Mouse (Mus musculus): ENCODE measurements around the gene Pga5.

Pga5 gene

DNA sequence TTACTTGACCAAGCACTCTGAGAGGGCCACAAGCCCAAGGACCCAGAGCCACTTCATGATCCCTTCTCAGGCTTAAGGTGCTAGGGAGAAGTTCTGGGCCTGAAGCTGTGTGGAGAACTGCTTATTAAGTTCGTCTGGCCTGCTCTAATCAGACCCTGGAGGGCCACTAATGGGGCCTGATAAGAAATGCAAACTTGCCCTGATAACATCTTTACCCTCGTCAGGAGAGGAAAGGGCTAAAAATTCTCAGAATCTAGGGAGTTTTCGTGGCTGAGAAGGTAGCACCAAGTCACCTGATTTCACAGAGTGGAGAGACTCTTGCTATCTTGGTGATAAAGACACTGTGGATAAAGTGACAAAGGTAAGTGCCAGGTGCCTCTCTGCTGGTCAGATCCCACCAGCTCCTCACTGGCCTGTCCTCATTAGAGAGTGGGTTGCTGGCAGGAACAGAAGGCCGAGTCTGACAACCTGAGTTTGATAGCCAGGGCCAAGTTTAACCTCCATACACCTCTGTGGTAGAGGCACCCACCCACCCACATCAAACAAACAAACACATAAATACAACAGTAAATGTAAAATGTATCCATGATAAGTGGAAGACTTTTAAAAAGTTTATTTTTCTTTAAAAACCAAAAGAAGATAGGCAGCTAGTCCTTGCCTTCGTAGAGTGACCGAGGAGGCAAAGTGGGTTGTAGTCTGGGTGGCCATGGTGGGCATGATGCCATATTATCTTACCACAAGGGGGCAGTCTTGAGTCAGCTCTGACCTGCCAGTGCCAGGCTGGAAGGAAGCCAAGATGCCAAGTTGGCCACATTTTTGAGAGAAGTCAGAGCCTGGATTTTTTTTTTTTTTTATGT, at the start of gene Pga5:
Gene Pga5 (minus strand): TSS at position 157 of the 857 bp plus-strand sequence.
- DNase-seq (ENCODE audit: low read depth, low spot score) = peak; percentile 79

DNA sequence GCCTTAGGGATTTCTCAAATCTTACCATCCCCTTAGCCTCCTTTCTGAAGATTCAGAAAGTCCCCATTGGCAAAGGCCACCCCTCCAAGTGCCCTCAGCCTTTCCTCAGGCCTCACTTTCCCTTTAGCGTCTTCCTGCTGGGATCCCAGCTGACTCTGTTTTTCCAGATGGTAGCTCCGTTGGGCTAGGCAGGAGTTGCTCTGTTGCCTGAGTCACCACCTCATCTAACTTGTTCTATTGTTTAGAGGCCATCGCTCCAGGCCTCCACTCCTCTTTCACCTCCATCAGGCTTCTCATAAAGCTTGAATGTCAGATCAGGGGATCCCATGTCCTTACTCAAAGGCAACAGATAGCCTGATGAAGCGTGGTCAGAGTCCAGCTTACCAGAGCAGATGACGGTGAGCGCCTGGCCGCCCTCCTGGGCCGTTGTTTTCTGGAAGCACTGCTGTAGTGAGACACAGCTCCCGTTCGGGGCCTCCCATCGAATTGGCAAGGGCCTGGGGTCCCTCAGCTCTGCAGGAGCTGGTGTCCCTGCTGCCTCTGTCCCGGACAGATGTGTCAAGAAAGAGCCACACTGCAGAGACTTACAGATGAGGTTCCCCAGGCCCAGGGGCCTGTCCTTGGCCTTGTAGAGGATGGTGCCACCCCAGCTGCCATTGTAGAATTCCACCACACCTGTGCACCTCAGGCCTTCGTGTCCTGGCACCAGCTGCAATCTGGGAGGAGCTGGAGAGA, 46.9 kb upstream of the Pga5 start:
- no peak for DNase-seq (ENCODE audit: low read depth, low spot score)

DNA sequence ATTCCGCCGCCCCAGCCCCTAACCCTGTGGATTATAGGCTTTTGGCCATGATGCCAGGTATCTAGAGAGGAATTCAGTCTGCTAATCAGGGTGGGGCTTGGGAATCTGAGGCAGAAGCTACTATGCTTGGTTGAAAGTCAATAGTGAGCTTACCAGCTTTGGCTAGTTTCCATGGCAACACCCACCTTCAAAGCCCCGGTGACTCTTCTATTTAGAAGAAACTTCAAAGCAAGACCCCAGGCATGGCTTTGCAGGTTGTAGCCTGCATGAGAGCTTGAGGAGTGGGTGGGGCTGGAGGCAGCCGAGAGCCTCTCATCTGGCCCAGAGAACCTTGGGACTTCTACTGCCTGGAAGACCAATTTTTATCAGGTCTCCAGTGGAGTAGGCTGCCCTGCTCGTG, 45.8 kb upstream of the Pga5 start:
- no peak for DNase-seq (ENCODE audit: low read depth, low spot score)

DNA sequence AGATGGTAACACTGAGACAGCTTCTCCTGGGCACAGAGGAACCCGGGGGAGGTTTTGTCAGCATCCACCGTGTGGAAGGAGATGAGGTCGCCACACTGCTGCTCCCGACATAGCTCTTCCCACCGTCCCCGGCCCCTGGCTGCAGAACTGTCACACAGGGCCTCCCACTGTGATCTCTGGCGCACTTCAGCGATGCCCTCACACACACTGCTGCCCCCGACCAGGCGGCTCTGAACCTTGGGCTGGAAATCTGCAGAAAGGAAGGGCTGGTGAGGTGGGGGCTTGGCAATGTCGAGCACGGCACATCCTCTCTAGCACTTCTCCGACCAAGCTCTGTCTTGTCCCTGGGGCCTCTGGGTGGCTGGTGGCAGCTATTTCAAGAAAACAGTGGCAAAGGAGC, 45.2 kb upstream of the Pga5 start:
- no peak for DNase-seq (ENCODE audit: low read depth, low spot score)

DNA sequence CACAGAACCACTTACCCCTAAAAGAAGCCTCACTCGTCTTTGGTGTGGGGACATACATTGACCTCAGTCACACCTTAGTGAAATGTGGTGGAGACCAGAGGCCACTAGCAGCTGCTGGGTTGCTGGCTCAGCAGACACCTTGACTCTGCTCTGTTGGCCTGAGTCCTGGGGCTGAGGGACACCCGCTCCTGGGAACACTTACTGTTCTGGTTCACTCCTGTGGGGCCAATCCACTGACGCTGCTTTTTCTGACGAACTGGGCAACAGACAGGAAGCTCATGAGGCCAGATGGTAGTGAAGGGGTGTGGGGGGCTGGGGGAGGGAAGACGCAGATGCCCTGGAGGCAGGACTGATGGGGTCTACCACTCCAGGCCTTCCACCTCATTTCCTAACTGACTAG, 43.2 kb upstream of the Pga5 start:
- no peak for DNase-seq (ENCODE audit: low read depth, low spot score)

DNA sequence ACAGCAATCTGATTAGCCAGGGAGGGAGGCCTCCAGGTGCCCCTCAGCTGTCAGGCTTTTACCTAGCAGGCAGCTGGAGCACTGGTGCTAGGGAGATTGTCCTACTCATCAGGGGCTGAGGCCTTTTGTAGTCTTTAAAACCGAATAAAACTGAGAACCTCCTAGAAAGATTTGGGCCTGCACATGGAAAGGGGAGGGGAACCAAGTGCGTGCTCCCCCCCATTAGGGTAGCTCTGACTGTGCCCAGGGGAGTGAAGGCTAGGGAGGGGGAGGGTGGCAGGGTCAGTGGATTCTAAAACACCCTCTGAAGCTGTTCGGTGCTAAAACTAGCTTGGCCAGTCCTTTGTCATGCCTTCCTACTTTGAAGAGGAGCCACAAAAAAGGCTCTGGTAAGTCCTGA, 42.7 kb upstream of the Pga5 start:
- DNase-seq (ENCODE audit: low read depth, low spot score) = no peak

DNA sequence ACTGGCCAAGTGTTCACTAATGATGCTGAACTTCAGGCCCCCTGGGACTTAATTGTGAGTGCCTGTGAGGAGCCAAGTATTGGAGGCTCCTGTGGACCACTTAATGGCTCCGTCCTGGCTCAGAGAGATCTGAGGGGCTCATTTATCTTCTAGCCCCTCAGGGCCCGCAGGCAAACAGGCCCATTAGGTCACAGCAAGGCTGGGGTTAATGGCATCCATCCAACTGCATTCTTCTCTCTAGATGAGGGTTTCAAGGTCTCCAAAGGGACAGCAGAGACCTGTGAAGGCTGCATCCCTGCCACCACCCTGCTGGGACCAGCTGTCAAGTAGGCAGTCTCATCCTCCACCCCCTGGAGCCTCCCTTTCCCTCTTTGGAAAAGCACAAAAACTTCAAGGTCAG, 41.9 kb upstream of the Pga5 start:
- peak; percentile 61 for DNase-seq (ENCODE audit: low read depth, low spot score)

DNA sequence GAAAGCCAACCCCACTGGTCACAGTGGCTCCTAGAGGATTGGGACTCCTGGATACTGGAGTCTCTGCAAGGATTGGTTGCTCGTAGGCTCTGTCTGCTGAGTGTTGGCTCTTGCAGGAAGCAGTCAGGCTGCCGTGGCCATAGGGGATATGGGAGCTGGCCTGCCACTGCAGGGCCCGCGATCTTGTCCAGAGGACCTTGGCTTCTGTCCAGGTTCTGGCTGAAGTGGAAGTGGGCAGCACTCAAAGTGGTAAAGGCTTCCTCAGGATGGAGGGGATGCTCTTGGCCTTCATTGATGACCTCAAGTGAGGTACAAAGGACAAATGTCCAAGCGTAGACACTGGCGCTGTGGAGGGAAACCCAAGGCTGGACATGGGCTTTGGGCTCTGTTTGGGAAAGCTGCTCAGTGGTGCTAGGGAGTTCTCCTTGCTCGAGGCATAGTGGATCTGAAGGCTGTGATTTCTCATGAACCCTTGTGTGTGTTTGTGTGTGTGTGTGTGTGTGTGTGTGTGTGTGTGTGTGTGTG, 40.4 kb upstream of the Pga5 start:
- DNase-seq (ENCODE audit: low read depth, low spot score) = no peak

DNA sequence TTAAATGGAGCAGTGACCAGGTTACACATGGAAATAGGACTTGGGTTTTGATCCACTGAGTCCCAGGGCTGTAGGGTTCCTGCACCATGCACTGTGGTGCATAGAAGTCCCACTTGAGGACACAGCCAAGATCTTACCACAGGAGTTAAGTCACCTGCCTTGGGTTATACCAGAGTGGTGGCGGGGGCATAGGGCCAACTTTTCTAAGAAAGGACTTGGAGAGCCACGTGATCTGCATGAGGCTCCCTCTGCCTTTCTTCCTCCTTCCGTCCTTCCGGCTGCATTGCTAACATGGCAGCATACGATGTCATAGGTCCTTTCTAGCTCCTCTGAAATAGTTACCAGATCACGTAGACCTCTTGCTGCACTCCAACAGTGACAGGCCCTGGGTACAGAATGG, 37.6 kb upstream of the Pga5 start:
- DNase-seq (ENCODE audit: low read depth, low spot score) = no peak

DNA sequence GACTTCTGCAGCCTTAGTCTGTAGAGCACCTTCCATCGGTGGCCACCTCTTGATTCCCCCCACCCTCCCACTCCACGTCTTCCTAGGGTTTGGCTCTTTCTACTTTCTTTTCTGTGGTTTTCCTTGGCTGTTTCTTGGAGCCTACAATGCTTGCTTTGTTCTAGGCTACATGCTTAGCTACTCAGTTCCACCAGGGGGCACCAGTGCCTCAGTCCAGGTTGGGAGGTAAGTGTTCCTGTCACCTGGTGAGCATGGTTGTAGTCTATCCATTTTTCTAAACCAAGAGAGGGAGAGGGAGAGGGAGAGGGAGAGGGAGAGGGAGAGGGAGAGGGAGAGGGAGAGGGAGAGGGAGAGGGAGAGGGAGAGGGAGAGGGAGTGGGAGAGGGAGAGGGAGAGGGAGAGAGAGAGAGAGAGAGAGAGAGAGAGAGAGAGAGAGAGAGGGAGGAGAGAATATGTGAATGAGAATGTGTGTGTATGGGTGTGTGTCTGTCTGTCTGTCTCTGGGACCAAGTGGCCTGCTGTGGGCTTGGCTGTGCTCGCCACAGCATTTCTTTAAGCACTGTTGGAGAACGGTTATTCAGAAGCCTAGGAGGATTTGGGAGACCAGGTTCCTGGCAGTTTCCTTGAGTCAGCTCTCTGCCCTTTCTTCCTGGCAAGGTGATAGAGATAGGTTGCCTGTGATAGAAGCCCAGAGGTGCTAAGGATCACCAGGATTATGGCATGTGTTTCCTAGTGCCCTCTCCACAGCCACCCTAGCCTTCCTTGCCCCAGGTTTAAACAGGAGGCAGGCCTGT, 37.0 kb upstream of the Pga5 start:
- DNase-seq (ENCODE audit: low read depth, low spot score) = peak; percentile 83

DNA sequence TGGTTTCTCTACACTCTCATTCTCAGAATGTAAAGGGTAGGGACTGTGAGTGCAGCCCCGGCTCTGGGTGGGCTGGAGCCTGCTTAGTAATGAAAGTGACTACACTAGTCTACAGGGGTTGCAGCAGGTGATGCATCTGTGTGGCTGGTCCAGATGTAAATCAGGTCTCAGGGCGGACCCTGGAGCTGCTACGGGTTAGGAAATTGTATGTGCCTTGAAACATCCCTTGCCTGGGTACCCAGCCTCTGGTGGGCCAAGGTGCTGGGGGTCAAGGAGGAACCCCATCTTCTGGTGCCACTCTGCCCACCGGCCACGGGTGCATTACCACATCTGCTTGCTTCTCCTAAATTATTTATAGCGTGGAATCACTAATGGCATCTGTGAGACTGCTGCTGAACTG, 36.3 kb upstream of the Pga5 start:
- no peak for DNase-seq (ENCODE audit: low read depth, low spot score)

DNA sequence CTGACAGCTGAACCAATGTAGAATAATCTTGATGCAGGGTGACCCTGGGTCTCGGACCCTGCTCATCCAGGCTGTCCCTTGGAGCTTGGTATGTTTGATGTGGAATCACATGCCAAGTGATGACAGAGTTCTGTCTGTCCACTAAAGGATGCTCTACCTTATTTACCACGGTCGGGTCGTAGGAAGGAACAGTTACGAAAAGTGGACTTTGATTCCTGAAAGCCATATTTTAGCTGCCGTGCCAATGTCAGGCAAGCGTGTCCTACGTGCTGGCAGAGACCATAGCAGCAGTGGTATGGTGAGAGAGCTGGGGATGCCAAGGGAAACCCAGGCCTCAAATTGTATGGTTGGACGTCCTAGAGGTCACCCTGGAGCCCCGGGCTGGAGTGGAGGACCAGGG, 35.7 kb upstream of the Pga5 start:
- no peak for DNase-seq (ENCODE audit: low read depth, low spot score)

DNA sequence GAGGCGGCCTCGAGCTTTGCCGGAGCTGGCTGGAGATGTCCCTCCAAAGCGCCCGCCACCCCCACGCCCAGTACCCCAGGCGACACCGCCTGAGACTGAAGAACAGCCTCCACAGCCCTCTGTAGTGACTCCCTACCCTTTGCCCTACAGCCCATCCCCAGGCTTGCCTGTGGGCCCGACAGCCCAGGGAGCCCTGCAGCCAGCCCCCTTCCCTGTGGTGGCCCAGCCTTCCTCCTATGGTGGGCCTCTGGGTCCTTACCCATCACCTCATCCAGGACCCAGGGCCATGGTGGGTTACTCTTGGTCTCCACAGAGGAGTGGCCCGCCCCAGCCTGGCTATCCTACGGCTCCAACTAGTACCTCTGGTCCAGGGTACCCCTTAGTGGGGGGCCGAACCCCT, 34.8 kb upstream of the Pga5 start:
- DNase-seq (ENCODE audit: low read depth, low spot score) = no peak

DNA sequence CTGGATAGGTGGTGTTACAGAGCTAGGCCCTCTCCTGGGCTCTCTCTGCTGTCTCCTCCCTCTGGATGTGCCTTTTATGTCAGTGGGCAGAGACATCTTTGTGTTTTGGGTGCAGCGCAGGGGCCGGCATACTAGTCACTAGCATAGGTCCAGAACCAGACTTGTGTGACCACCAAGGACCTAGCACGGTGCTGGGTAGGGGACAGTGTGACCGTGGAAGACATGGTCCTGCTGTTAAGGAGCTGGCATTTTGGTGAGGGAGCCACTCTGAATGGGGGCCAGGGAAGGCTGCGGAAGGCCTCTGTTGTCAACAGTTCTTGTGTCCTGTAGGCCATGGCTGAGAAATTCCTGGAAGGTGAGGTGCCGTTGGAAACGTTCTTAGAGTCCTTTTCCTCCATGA, 34.3 kb upstream of the Pga5 start:
- no peak for DNase-seq (ENCODE audit: low read depth, low spot score)

DNA sequence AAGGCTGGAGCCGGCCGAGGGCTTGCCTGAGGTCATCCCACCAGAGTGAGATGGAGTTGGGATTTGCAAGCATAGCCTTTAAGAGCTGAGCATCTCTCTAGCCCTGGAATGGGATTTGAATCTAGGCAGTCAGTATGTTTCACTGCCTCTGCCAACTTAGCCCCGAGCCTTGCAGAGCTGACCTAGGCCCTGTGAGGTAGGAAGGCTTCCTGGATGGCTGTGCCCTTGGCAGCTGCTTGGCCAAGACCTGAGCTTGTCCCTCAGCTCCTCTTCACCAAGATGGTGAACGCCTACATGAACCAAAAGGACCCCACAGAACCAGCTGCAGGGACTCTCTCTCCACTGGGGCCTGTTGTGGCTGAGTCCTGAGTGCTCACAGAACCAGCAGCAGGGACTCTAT, 32.9 kb upstream of the Pga5 start:
- no peak for DNase-seq (ENCODE audit: low read depth, low spot score)

DNA sequence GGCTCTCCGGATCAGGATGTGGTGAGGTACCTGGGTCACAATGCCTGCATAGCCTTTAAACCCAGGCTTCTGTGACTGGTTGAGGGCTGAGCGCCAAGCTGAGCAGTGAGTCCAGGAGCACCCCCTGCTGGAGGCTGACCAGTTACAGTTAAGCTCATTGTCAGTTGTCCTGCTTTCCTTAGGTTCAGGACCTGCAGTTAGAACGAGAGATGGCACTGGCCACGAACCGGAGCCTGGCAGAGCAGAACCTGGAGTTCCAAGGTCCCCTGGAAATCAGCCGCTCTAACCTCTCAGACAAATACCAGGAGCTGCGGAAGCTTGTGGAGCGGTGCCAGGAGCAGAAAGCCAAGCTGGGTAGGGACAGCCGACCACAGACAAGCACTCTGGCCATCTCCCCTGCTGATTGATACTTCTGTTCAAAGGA, 32.2 kb upstream of the Pga5 start:
- no peak for DNase-seq (ENCODE audit: low read depth, low spot score)

DNA sequence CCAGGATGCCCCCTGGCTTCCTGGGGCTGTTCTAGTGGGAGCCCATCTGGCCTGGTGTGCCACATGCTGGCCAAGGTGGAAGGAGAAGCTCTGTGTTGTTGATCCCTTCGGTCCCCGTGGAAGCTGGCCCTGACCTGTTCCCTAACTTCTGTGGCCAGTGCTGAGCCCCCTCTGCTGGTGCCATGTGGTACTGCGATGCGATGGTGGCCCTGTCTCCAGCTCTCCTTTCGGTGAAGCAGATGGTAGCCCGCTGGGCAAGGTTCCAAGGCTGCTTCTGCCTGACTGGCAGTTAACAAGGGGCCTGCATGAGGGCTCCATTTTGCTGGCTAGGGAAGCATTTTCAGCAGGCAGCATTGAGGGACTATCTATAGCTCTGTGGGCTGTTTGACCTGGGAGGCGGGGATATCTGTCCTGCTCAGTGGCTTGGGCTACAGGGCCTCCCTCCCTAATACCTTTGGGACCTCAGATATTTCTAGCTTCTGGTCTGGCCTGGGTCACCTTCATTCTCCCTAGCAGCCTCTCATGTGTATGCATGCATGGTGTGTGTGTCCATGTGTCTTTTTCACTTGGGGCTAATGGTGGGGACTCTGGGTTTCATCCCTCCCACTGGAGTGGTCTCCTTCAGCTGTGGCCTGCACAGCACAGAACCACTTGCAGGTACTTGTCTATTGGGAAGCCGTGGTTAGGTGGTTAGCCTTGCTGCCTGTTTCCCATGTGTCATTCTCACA, 31.7 kb upstream of the Pga5 start:
- DNase-seq (ENCODE audit: low read depth, low spot score) = peak; percentile 91

DNA sequence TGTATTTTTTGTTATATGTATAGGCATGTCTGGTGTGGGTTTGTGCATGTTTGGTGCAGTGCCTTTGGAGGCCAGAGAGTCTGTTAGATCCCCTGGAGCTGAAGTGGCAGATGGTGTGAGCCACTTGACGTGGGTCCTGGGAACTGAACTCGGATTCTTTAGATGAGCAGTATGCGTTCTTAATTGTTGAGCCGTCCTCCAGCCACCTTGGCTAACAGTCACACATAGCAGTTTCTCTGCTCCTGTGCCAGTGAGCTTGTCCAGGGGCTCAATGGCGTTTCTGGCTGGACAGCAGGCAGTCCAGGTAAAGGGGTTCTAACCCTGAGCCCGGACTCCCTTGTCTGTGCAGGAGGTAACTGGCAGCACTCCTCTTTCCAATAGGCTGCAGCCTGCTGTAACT, 31.0 kb upstream of the Pga5 start:
- no peak for DNase-seq (ENCODE audit: low read depth, low spot score)

DNA sequence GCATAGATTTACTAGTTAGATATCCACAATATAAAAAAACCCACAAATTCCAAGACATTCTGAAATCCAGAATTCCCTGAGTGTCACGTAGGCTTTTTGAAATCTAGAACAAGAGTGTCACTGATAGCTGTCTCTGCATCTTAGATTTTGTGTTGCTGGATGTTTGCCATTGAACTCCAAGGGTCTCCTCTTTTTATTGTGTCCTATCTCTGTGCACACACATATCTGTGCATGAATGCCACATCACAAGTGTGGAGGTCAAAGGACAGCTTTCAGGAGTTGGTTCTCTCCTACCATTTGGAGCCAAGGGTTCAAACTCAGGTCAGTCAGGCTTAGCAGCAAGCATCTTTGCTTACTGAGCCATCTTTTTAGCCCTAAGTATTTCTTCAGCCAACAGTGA, 30.0 kb upstream of the Pga5 start:
- DNase-seq (ENCODE audit: low read depth, low spot score) = no peak

DNA sequence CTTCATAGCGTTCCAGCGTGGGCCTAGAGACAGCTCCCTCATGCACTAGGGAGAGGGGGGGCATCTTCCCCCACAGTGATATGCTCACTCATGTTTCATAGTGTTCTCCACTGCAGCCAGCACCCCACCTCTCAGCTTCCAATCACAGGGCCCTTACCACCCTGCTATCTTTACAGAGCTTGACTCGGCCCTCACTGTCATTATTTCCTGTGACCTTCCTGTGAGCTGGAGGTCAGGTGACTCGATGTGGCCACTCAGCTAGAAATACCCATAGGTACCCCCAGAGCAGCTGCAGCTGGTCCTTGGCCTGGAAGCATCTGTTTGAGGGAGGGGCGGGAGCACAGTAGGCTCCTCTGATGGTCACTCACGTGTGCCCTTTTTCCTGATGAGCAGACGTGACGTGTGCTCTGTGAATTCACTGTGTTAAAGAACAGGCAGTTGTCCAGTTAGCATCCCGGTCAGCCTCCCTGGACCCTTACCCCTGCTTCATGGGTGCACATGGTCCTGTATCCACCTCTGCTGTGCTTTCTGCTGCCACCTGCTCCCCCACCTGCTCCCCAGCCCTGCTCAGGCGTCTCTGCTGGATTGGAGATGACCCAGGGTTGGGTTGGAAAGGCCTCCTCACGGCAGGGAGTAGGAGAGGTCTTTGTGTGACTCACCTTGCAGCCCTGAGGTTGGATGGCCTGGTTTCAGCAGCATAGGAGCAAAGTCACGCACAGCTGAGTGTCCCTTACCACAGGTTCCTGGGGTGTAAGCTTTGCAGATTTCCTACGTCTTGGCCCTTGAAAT, 29.4 kb upstream of the Pga5 start:
- no peak for DNase-seq (ENCODE audit: low read depth, low spot score)

DNA sequence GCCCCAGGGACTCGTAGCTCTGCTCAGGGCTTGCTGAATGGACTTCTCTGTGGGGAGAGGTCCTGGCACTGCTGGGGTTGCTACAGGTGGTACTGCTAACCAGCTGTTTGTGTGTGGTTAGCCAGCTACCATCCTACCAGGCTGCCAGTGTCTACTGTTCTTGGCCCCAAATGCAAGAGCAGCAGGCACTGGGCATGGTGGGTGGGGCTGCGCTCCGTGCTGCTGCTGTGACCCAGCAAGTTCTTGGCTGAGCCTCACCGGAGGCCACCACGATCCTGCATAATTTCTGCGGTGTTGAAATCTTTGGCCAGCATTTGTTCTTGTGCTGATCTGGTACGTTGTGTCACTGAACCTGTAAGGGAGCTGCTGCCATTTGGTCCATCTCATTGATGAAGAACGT, 25.6 kb upstream of the Pga5 start:
- no peak for DNase-seq (ENCODE audit: low read depth, low spot score)

Measured in mesoderm, embryonic 11.5 days (tissue).